Mouse (Mus musculus) bone marrow, adult 2 months (tissue): ENCODE data around the gene Ears2.

Source experiments
- CTCF ChIP-seq: fragments of 200-500 bp; IDR thresholded peaks from 2 replicates; pipeline ENCODE4 v1.5.1; 2011; ENCODE audit warnings: low read length, control low read depth; ENCODE audit not compliant: control insufficient read depth, insufficient read depth
- POLR2A ChIP-seq: fragments of 200-500 bp; IDR thresholded peaks from 2 replicates; pipeline ENCODE4 v1.6.1; 2011; ENCODE audit warnings: low read depth, mild to moderate bottlenecking, control low read depth, low read length, borderline replicate concordance; ENCODE audit not compliant: control insufficient read depth

DNA sequence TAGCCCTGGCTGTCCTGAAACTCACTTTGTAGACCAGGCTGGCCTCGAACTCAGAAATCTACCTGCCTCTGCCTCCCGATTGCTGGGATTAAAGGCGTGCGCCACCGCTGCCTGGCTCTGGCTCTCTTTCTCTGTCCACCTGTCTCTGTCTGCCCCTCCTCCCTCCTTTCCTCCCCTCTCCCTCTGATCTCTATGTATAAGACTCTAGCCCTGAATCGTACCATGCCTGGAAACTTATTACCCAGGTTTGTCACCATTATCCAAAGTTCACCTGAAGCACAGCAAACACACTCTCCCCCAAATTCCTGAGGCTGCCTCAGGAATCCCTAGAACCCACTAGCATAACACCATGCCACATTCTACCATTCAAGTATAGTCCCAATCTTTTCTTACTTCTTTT lies 41.1 kb upstream of the Ears2 start:
- TF ChIP-seq CTCF (no peak), POLR2A (no peak)
